Mouse (Mus musculus) heart, postnatal 10 days (tissue): ENCODE results near the gene Kmt5b. TPM values are rescaled to one million over a fixed set of nuclear protein-coding genes. Genes with fewer than 3 reads are reported as not detected.

Source experiments
- DNase-seq, 2 experiments: peaks; one replicate each; pipeline ENCODE4 v3.0.0; 2021
- intact Hi-C: fragments of 180-260 bp; cut with DNase I; formaldehyde crosslinking; loops from one replicate; pipeline ENCODE4 v1.15.1; 2025
- total RNA-seq, 2 experiments: library from RNA; stranded (reverse); gene quantifications; 2 replicates each; pipeline ENCODE4 v1.2.3; 2021

Gene Kmt5b
- total RNA-seq, 2 experiments from 2014 or later = 36.7 to 38.9 TPM

DNA sequence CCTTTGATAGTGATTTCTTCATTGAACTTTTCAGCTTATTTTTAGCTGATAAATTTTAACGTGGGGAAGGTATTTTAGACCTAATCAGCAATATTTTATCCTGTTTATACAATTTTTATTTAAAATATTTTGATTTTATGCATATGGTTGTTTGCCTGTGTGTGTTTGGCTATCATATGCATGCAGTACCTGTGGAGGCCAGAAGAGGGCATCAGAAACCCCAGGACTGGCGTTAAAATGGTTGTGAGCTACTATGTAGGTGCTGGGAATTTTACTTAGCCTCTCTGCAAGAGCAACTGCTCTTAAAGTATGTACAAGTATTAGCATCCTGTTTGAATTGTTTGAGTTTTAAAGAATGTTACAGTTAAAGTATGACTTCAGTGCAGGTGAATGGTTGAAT is 97.7 kb downstream of the Kmt5b start:
- intact Hi-C loops = no loop called here
- DNase-seq = no peak

Other genes with a start within 250 kb of the Kmt5b start
- gene Ppp6r3, start 191.7 kb upstream of the Kmt5b start, total RNA-seq = 100 to 1,000 TPM in 1 of 2 experiments, 10 to 100 TPM in 1; 98.3 to 102 TPM
- gene Lrp5, start 80.9 kb upstream of the Kmt5b start, total RNA-seq = 10 to 100 TPM; 50.6 to 51.0 TPM
- 10 to 100 TPM; 12.0 to 14.2 TPM for gene 1810055G02Rik, start 59.1 kb upstream of the Kmt5b start, total RNA-seq
- gene Chka, start 84.4 kb downstream of the Kmt5b start, total RNA-seq = 10 to 100 TPM; 12.1 to 17.8 TPM
- 10 to 100 TPM; 15.7 to 16.2 TPM for gene Tcirg1, start 139.7 kb downstream of the Kmt5b start, total RNA-seq
- gene Ndufs8, start 145.4 kb downstream of the Kmt5b start, total RNA-seq = 100 to 1,000 TPM; 358 to 371 TPM
- gene Aldh3b1, start 162.4 kb downstream of the Kmt5b start, total RNA-seq = 1 to 10 TPM; 2.6 to 2.7 TPM
- gene Unc93b1, start 167.8 kb downstream of the Kmt5b start, total RNA-seq = 10 to 100 TPM; 19.7 to 24.5 TPM
- under 1 TPM; 0.10 to 0.24 TPM for gene Aldh3b3, start 191.2 kb downstream of the Kmt5b start, total RNA-seq
- under 1 TPM; 0.32 to 0.72 TPM for gene Aldh3b2, start 204.9 kb downstream of the Kmt5b start, total RNA-seq
- gene Acy3, start 219.1 kb downstream of the Kmt5b start, total RNA-seq = 10 to 100 TPM; 12.8 to 13.4 TPM
- gene Tbx10, start 225.3 kb downstream of the Kmt5b start, total RNA-seq = not detected
- 10 to 100 TPM; 61.2 to 71.2 TPM for gene Nudt8, start 233.2 kb downstream of the Kmt5b start, total RNA-seq
- 1 to 10 TPM; 1.4 to 1.6 TPM for gene Gm49405, start 233.2 kb downstream of the Kmt5b start, total RNA-seq
- 100 to 1,000 TPM; 102 to 103 TPM for gene Doc2g, start 235.9 kb downstream of the Kmt5b start, total RNA-seq
- 100 to 1,000 TPM; 960 to 987 TPM for gene Ndufv1, start 245.4 kb downstream of the Kmt5b start, total RNA-seq